Mouse (Mus musculus) lung, embryonic 14.5 days (tissue): ENCODE results near the gene Sf3a2. TPM values are rescaled to one million over a fixed set of nuclear protein-coding genes. Genes with fewer than 3 reads are reported as not detected.

Source experiments
- ATAC-seq: fragments of 200-750 bp; cut with Nextera tagmentation; 2 replicates; pipeline ENCODE4 v1.8.0; 2017; ENCODE audit warnings: mild to moderate bottlenecking, moderate TSS enrichment, moderate library complexity; ENCODE audit not compliant: insufficient read depth
- DNase-seq: peaks from one replicate; pipeline ENCODE4 v3.0.0-alpha.2; 2015
- H3K27ac ChIP-seq: fragments of 300-500 bp; sonication (generic); 2 replicates; pipeline ENCODE4 v1.5.1; 2014; ENCODE audit warnings: low read depth, mild to moderate bottlenecking, moderate library complexity
- H3K27me3 ChIP-seq: fragments of 300-500 bp; sonication (generic); 2 replicates; pipeline ENCODE4 v1.6.1; 2014; ENCODE audit warnings: low read length, control low read depth; ENCODE audit not compliant: insufficient read depth
- H3K36me3 ChIP-seq: fragments of 300-500 bp; sonication (generic); 2 replicates; pipeline ENCODE4 v1.6.1; 2014; ENCODE audit warnings: control low read depth; ENCODE audit not compliant: insufficient read depth
- H3K4me1 ChIP-seq: fragments of 300-500 bp; sonication (generic); 2 replicates; pipeline ENCODE4 v1.6.1; 2014; ENCODE audit warnings: antibody characterized with exemption, control low read depth; ENCODE audit not compliant: insufficient read depth
- H3K4me2 ChIP-seq: fragments of 300-500 bp; sonication (generic); 2 replicates; pipeline ENCODE4 v1.6.1; 2014; ENCODE audit warnings: mild to moderate bottlenecking
- H3K4me3 ChIP-seq: fragments of 300-500 bp; sonication (generic); 2 replicates; pipeline ENCODE4 v1.5.1; 2014; ENCODE audit warnings: low read depth, low read length
- H3K9ac ChIP-seq: fragments of 300-500 bp; sonication (generic); 2 replicates; pipeline ENCODE4 v1.6.1; 2014
- H3K9me3 ChIP-seq: fragments of 300-500 bp; sonication (generic); 2 replicates; pipeline ENCODE4 v1.6.1; 2016; ENCODE audit warnings: low read depth, low read length, control low read depth
- CTCF ChIP-seq: IDR thresholded peaks from 2 replicates; pipeline ENCODE4 v1.5.1; 2016; ENCODE audit warnings: antibody characterized with exemption, low read depth
- WGBS: fragments of 180-500 bp; shearing (Covaris S2); extraction: QIAGEN DNeasy Blood & Tissue Kit; methylation state at CpG from one replicate; pipeline ENCODE4 v1.1.7; 2014; 5-methylcytosine and 5-hydroxymethylcytosine counted together
- polyA plus RNA-seq: library from polyadenylated mRNA; unstranded; fragments of >200 nt; fragmentation: Nextera tagmentation; extraction: Ambion mirVana; gene quantifications from 2 replicates; pipeline ENCODE4 v1.2.1, GENCODE M21; 2014

The Sf3a2 gene
- polyA plus RNA-seq, 1 experiment from 2014 or later, result 98.4 TPM

- H3K9me3 ChIP-seq, result no peaks in the 10 kb centered on the region
- H3K4me3 ChIP-seq, result peak overlapping the region; percentile 93
- peak overlapping the region; percentile 99 for H3K9ac ChIP-seq
- no peak for ATAC-seq
- no peak for DNase-seq
- no peak for TF ChIP-seq CTCF
- peaks cover 62% of the 10 kb centered on the region for H3K36me3 ChIP-seq
- H3K4me2 ChIP-seq, result peak overlapping the region; percentile 84
- H3K27me3 ChIP-seq, result no peaks in the 10 kb centered on the region
- peaks cover 12% of the 10 kb centered on the region; the same call in 1 of the 2 replicates for H3K4me1 ChIP-seq
- no peak overlapping the region for H3K27ac ChIP-seq
- WGBS, result 81% methylated on average over 9 of the region's 9 CpGs
Observed at GRCm38 (mm10) chr10:80796307-80796848, 1.6 kb upstream of the Sf3a2 start.

DNA sequence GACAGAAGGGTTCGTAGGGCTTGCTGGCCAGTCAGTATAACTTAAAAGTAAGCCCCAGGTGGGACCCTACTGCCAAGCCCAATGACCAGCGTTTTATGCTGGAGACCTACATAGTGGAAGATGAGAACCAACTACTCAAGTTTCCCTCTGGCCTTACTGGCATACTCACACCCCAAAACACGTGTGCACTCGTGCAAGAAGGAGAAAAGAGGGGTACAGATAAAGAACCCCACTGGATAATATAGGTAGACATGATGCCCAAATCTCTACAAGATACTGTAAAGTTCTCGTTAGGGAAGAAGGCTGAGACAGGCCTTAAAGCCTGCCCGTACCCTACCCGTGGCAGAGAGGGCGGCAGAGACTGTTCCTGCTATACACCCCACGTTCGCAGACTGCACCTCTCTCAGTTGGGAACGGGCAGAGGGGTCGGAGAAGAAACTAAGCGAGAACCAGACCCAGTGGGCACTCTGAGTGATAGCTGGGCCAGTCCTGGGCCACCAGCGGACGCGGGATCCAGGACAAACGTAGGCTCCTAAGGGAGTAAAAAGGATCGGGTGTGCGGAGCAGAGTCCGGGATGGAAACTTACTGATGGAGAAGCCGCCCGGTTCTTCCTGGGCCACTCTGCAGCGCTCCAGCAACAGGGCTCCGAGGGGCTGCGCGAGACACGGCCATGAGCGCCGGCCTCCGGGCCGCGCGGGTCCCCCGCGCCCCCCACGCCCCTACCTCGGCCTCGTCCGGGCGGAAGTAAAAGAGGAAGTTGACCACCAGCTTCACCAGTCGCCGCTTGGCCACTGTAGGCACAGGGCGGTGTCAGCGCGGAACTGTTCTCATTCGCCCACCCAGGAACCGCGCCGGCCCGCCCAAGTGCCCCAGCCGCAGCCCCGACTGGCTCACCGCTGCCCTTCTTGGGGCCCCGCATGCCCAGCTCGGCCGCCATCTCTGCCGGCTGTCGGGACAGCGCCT, 530 bp upstream of the Sf3a2 start:
- DNase-seq (no peak), ATAC-seq (peak; percentile 70)
- H3K9ac ChIP-seq, result peak overlapping the region; percentile 99
- peak overlapping the region; percentile 97 for H3K27ac ChIP-seq
- no peaks in the 10 kb centered on the region for H3K9me3 ChIP-seq
- H3K36me3 ChIP-seq, result peaks cover 62% of the 10 kb centered on the region
- no peak for TF ChIP-seq CTCF
- peak overlapping the region; percentile 84 for H3K4me2 ChIP-seq
- H3K27me3 ChIP-seq, result no peaks in the 10 kb centered on the region
- 2% methylated on average over 59 of the region's 59 CpGs for WGBS
- peaks cover 12% of the 10 kb centered on the region; the same call in 1 of the 2 replicates for H3K4me1 ChIP-seq
- peak overlapping the region; percentile 93 for H3K4me3 ChIP-seq

DNA sequence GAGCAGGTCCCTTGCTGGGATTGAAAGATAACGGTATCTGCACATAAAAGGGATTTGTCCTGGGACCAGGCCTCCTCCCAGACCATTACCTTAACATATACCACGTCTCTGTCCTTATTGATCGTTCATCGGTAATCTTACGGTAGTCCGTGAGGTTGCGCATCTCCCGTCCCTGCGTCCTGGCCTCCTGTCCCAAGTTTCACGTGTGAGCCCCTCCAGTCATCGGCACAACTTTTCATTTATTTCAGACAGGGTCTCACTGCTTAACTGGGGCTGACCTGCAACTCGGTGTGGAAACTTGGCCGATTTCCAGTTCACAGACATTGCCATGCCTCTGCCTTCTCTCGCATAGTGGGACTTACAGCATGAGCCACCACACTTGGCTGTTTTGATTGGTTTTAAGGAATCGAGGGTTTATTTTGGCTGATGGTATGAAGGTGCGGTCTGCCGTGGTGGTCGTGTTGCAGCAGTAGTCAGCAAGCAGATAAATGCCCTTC, 1.1 kb downstream of the Sf3a2 start:
- peaks cover 12% of the 10 kb centered on the region; the same call in 1 of the 2 replicates for H3K4me1 ChIP-seq
- peaks cover 62% of the 10 kb centered on the region for H3K36me3 ChIP-seq
- H3K4me3 ChIP-seq, result peak overlapping the region; percentile 93
- peak overlapping the region; percentile 84 for H3K4me2 ChIP-seq
- ATAC-seq (no peak), DNase-seq (peak; percentile 57)
- peak overlapping the region; percentile 99 for H3K9ac ChIP-seq
- WGBS, result 1% methylated on average over 18 of the region's 18 CpGs
- no peaks in the 10 kb centered on the region for H3K9me3 ChIP-seq
- peak overlapping the region; percentile 97 for H3K27ac ChIP-seq
- no peak for TF ChIP-seq CTCF
- no peaks in the 10 kb centered on the region for H3K27me3 ChIP-seq

GRCm38 (mm10) chr10:80802204-80802912, 4.4 kb downstream of the Sf3a2 start:
- Histone ChIP-seq H3K9ac (no peak overlapping the region), H3K4me2 (no peak overlapping the region), H3K4me3 (no peak overlapping the region), H3K27ac (no peak overlapping the region), H3K27me3 (peaks cover 4% of the 10 kb centered on the region; the same call in 1 of the 2 replicates), H3K4me1 (peaks cover 12% of the 10 kb centered on the region), H3K9me3 (no peaks in the 10 kb centered on the region), H3K36me3 (peaks cover 49% of the 10 kb centered on the region)
- ATAC-seq (no peak), DNase-seq (no peak)
- 82% methylated on average over 10 of the region's 10 CpGs for whole genome bisulfite sequencing
- no peak for TF ChIP-seq CTCF

DNA sequence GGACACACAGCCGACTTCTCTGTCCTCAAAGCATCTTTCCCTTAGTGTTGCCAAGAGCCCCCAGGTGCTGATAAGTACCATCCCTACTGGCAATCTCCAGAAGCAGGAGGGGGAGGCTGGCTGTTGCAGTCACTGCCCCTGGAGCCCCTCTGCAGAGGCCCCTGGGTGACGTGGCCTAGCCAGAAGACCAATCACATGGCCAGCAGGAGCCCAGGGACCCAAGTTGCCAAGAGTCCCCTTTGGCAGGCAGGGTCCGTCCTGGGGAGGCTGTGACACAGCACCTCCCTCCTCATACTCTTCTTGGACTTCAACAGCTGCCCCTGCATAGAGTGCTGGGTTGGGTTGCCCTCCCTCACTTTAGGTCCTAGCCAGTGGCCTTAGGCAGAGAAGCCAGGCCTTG, 5.0 kb downstream of the Sf3a2 start:
- no peak overlapping the region for H3K4me2 ChIP-seq
- no peak overlapping the region for H3K4me3 ChIP-seq
- H3K4me1 ChIP-seq, result peaks cover 16% of the 10 kb centered on the region
- ATAC-seq (no peak), DNase-seq (no peak)
- no peaks in the 10 kb centered on the region for H3K9me3 ChIP-seq
- peaks cover 4% of the 10 kb centered on the region; the same call in 1 of the 2 replicates for H3K27me3 ChIP-seq
- H3K9ac ChIP-seq, result no peak overlapping the region
- no peak for TF ChIP-seq CTCF
- 86% methylated on average over 3 of the region's 3 CpGs for WGBS
- H3K36me3 ChIP-seq, result peaks cover 49% of the 10 kb centered on the region
- no peak overlapping the region for H3K27ac ChIP-seq

GRCm38 (mm10) chr10:80804340-80804739, 6.3 kb downstream of the Sf3a2 start:
- Histone ChIP-seq H3K36me3 (peaks cover 49% of the 10 kb centered on the region), H3K9me3 (no peaks in the 10 kb centered on the region), H3K9ac (no peak overlapping the region), H3K4me1 (peaks cover 24% of the 10 kb centered on the region), H3K4me2 (no peak overlapping the region), H3K4me3 (no peak overlapping the region), H3K27ac (no peak overlapping the region), H3K27me3 (peaks cover 4% of the 10 kb centered on the region; the same call in 1 of the 2 replicates)
- 95% methylated on average over 2 of the region's 2 CpGs for WGBS
- no peak for TF ChIP-seq CTCF
- no peak for DNase-seq
- ATAC-seq, result no peak

- TF ChIP-seq CTCF, result no peak
- H3K9ac ChIP-seq, result no peak within 1 kb of the TSS
Observed at GRCm38 (mm10) chr10:80804916-80805315, 6.9 kb downstream of the Sf3a2 start, which contains the start of gene Amh. Amh (plus strand) TSS chr10:80805243.

More at GRCm38 (mm10) chr10:80804916-80805315, 6.9 kb downstream of the Sf3a2 start, which contains the start of gene Amh:
- ATAC-seq, result no peak
- Histone ChIP-seq H3K36me3 (peaks cover 49% of the 10 kb centered on the region), H3K4me2 (no peak within 1 kb of the TSS), H3K4me1 (peaks cover 19% of the 10 kb centered on the region), H3K9me3 (no peaks in the 10 kb centered on the region), H3K27me3 (peaks cover 6% of the 10 kb centered on the region), H3K4me3 (no peak within 1 kb of the TSS), H3K27ac (no peak within 1 kb of the TSS)
- DNase-seq, result no peak
- 59% methylated on average over 6 of the region's 6 CpGs for WGBS
